Mouse (Mus musculus) midbrain, embryonic 12.5 days (tissue): ENCODE data around the gene Olfr186. TPM values are rescaled to one million over a fixed set of nuclear protein-coding genes. Genes with fewer than 3 reads are reported as not detected.
"Not testable (repeated sequence)": the region's sequence is repeated elsewhere in the genome, so short reads cannot be mapped to it uniquely, and the experiment has no call there.

Experiments
- ATAC-seq: fragments of 200-750 bp; cut with Nextera tagmentation; 2 replicates; pipeline ENCODE4 v1.8.0; 2017; ENCODE audit warnings: low read depth, moderate TSS enrichment, moderate library complexity; ENCODE audit not compliant: low FRiP score
- H3K27ac ChIP-seq: fragments of 300-500 bp; sonication (generic); replicated peaks from 2 replicates; pipeline ENCODE4 v1.5.1; 2016; ENCODE audit warnings: mild to moderate bottlenecking
- H3K27me3 ChIP-seq: fragments of 300-500 bp; sonication (generic); 2 replicates; pipeline ENCODE4 v1.6.1; 2016; ENCODE audit warnings: mild to moderate bottlenecking
- H3K36me3 ChIP-seq: fragments of 300-500 bp; sonication (generic); 2 replicates; pipeline ENCODE4 v1.6.1; 2016
- H3K4me1 ChIP-seq: fragments of 300-500 bp; sonication (generic); 2 replicates; pipeline ENCODE4 v1.6.1; 2016
- H3K4me2 ChIP-seq: fragments of 300-500 bp; sonication (generic); replicated peaks from 2 replicates; pipeline ENCODE4 v1.6.1; 2016; ENCODE audit warnings: mild to moderate bottlenecking, moderate library complexity
- H3K4me3 ChIP-seq: fragments of 300-500 bp; sonication (generic); 2 replicates; pipeline ENCODE4 v1.5.1; 2016; ENCODE audit warnings: mild to moderate bottlenecking
- H3K9ac ChIP-seq: fragments of 300-500 bp; sonication (generic); replicated peaks from 2 replicates; pipeline ENCODE4 v1.6.1; 2016; ENCODE audit warnings: mild to moderate bottlenecking, moderate library complexity
- H3K9me3 ChIP-seq: fragments of 300-500 bp; sonication (generic); 2 replicates; pipeline ENCODE4 v1.6.1; 2016; ENCODE audit warnings: mild to moderate bottlenecking
- WGBS: fragments of 180-500 bp; shearing (Covaris S2); methylation state at CpG from one replicate; pipeline ENCODE4 v1.1.7; 2016; 5-methylcytosine and 5-hydroxymethylcytosine counted together
- polyA plus RNA-seq: library from polyadenylated mRNA; unstranded; fragments of >200 nt; fragmentation: Nextera tagmentation; extraction: Ambion mirVana; gene quantifications from 2 replicates; pipeline ENCODE4 v1.2.1, GENCODE M21; 2016

The Olfr186 gene
- not detected in 2 replicates for polyA plus RNA-seq

DNA sequence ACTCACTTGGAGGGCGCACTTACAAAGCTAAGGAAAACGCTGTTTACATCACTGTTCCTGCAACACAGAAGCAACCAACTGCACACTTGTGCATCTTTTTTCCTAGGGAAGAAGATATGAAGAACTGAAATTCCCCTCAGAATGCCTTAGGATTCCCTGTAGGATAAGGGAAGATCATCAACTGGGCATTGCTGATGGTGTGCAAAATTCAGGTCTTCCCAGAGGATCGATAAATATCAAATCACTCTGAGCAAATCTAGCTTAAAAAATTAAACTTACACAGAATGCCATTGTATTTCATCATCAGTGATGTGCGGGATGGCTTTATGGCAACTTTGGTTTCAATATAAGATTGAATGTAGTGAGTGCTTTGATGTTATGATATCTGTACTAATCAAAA, at the start of gene Olfr186:
TSS of gene Olfr186 (minus strand) at position 101 of the 400 bp plus-strand sequence.
- no peak within 1 kb of the TSS for H3K9ac ChIP-seq
- no peak within 1 kb of the TSS for H3K4me2 ChIP-seq
- no peaks in the 10 kb centered on the region for H3K9me3 ChIP-seq
- H3K36me3 ChIP-seq = no peaks in the 10 kb centered on the region
- H3K4me1 ChIP-seq = no peaks in the 10 kb centered on the region
- H3K4me3 ChIP-seq = no peak within 1 kb of the TSS
- H3K27me3 ChIP-seq = no peaks in the 10 kb centered on the region
- no peak for ATAC-seq
- H3K27ac ChIP-seq = no peak within 1 kb of the TSS
- WGBS = 92% methylated on average over 4 of the region's 4 CpGs

DNA sequence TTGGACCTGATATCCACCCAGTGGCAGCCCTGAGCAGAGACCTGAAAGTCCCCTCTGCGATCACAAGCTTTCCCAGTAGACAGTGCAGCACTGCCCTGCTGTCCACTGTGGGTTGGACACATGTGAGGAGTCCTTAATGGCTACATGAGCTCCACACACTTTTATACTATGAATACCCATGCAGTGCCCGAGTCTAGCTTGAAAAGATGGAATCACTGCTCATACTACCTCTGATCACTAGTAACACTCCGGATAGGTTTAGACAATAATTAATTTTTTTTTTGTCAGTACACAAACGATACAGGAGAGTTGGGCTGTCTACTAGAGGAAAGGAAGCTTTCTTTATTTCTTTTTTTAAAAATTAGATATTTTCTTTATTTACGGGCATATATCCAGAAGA, 47.8 kb upstream of the Olfr186 start, which contains the start of gene Olfr190:
TSS of gene Olfr190 (minus strand) at position 101 of the 400 bp plus-strand sequence.
- no peak within 1 kb of the TSS for H3K4me2 ChIP-seq
- H3K4me1 ChIP-seq = no peaks in the 10 kb centered on the region
- H3K4me3 ChIP-seq = no peak within 1 kb of the TSS
- H3K27ac ChIP-seq = no peak within 1 kb of the TSS
- H3K36me3 ChIP-seq = no peaks in the 10 kb centered on the region
- H3K27me3 ChIP-seq = no peaks in the 10 kb centered on the region
- 92% methylated on average over 5 of the region's 5 CpGs for WGBS
- no peak for ATAC-seq
- H3K9me3 ChIP-seq = no peaks in the 10 kb centered on the region
- no peak within 1 kb of the TSS for H3K9ac ChIP-seq

DNA sequence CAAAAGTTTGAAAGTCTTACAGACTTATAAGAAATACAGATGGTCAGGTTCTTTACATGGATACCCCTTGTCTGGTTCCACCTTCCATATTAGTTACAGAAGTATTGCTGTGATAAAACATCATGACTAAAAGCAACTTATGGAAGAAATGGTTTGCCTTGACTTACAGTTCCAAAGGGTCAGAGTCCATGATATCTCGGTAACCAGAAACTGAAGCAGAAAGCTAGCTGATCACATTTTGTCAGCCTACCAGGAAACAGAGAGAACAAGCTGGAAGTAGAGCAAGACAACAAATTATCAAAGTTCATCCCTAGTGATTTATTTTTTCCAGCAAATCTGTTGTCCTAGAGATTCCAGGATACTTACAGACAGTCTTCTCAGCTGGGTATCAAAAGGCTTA, 43.4 kb upstream of the Olfr186 start:
- Histone ChIP-seq H3K4me2 (no peak overlapping the region), H3K9ac (no peak overlapping the region), H3K9me3 (no peaks in the 10 kb centered on the region), H3K27ac (no peak overlapping the region), H3K4me1 (no peaks in the 10 kb centered on the region), H3K27me3 (no peaks in the 10 kb centered on the region), H3K36me3 (no peaks in the 10 kb centered on the region), H3K4me3 (no peak overlapping the region)
- no peak for ATAC-seq
- 86% methylated on average over 1 of the region's 1 CpGs for WGBS

DNA sequence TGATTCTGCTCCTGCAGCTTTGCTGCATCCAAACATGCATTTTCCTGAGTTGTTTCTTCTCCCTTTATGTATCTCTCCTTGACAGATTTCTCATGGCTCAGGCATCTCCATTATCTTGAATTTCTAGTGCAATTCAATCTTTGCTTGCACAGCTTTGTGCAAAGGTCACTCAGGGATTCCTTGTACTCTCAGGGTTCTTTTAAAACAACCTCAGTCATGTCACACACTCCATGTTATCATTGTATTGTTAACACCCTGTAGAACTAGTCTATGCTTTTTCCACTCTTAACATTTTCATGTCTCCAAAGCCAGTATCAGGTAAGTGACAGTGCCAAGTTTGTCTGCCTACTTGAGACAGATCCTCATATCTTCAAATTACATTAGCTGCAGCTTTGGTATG, 41.7 kb upstream of the Olfr186 start:
- H3K27ac ChIP-seq = no peak overlapping the region
- H3K27me3 ChIP-seq = no peaks in the 10 kb centered on the region
- H3K4me3 ChIP-seq = no peak overlapping the region
- H3K9ac ChIP-seq = no peak overlapping the region
- no peak overlapping the region for H3K4me2 ChIP-seq
- ATAC-seq = no peak
- H3K9me3 ChIP-seq = no peaks in the 10 kb centered on the region
- H3K36me3 ChIP-seq = no peaks in the 10 kb centered on the region
- H3K4me1 ChIP-seq = no peaks in the 10 kb centered on the region

DNA sequence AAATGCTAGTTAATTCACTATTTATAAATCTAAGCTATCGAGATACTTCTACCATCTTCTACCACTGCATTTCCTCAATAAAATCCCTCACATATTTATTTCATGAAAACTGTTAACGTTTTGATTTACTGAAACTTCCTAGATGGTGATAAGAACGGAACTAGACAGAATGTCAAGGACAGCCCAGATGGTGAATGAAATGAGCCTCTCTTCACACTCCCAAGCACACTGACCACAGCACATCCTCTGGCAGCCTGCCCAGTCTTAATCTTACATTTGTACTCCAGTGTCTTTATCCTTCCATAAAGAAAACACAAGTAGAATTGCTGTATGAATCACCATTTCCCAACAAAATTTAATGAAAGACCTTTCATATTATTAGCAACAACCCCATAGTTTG, 32.3 kb upstream of the Olfr186 start:
- H3K9ac ChIP-seq, H3K27ac ChIP-seq, H3K36me3 ChIP-seq, H3K4me3 ChIP-seq, H3K9me3 ChIP-seq, ATAC-seq, H3K4me2 ChIP-seq, H3K4me1 ChIP-seq, H3K27me3 ChIP-seq: not testable (repeated sequence)
- WGBS = 74% methylated on average over 3 of the region's 3 CpGs

DNA sequence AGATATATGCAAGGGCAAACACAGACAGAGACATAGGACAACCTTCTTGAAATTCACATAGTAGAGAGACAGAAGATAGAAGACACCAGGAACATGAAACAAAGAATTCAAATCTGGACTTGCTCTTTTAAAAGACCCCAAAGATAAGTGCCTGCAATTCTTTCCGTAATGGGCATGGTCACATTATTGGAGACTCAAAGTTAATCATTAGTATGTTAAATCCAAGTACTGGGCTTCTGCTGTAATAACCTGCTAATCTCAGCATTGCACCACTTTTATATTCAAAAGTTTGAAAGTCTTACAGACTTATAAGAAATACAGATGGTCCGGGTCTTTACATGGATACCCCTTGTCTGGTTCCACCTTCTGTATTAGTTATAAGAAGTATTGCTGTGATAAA, 19.2 kb upstream of the Olfr186 start:
- 92% methylated on average over 2 of the region's 2 CpGs for WGBS
- not testable (repeated sequence) for ATAC-seq

DNA sequence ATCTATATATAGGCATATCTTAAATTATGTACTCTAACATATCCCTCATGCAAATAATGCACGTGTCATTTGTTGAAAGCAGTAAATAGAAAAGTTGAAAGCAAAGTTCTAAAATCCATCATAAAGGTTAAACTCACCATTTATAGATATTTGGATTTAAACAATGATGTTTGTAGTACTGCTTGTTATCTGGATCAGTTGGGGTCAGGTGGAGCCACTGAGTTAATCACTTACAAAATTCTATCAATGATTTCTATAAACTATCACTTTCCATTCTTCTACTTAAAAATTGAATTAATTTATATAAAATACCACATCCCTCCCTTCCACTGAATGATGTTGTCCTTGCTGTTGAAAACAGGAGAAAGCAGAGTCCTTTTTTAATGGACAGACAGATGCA, 18.8 kb upstream of the Olfr186 start:
- ATAC-seq = no peak
- H3K36me3 ChIP-seq = no peaks in the 10 kb centered on the region
- whole genome bisulfite sequencing = 86% methylated on average over 1 of the region's 1 CpGs
- no peak overlapping the region for H3K4me2 ChIP-seq
- H3K27ac ChIP-seq = no peak overlapping the region
- H3K9me3 ChIP-seq = no peaks in the 10 kb centered on the region
- H3K4me1 ChIP-seq = no peaks in the 10 kb centered on the region
- no peak overlapping the region for H3K4me3 ChIP-seq
- no peaks in the 10 kb centered on the region for H3K27me3 ChIP-seq
- no peak overlapping the region for H3K9ac ChIP-seq

More for the DNA sequence above, 19.2 kb upstream of the Olfr186 start:
- H3K9ac ChIP-seq, H3K9me3 ChIP-seq, H3K36me3 ChIP-seq, H3K4me1 ChIP-seq, H3K4me2 ChIP-seq, H3K27me3 ChIP-seq, H3K4me3 ChIP-seq, H3K27ac ChIP-seq: not testable (repeated sequence)

DNA sequence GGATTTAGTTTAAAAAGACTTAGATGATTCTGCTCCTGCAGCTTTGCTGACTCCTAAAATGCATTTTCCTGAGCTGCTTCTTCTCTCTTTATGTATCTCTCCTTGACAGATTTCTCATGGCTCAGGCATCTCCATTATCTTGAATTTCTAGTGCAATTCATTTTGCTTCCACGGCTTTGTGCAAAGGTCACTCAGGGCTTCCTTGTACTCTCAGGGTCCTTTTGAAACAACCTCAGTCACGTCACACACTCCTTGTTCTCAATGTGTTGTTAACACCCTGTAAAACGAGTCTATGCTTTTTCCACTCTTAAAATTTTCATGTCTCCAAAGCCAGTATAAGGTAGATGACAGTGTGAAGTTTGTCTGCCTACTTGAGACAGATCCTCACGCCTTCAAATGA, 17.5 kb upstream of the Olfr186 start:
- Histone ChIP-seq H3K9me3 (no peaks in the 10 kb centered on the region), H3K4me1 (no peaks in the 10 kb centered on the region), H3K4me3 (no peak overlapping the region), H3K4me2 (no peak overlapping the region), H3K9ac (no peak overlapping the region), H3K36me3 (no peaks in the 10 kb centered on the region), H3K27me3 (no peaks in the 10 kb centered on the region), H3K27ac (no peak overlapping the region)
- no peak for ATAC-seq
- 73% methylated on average over 4 of the region's 4 CpGs for WGBS

DNA sequence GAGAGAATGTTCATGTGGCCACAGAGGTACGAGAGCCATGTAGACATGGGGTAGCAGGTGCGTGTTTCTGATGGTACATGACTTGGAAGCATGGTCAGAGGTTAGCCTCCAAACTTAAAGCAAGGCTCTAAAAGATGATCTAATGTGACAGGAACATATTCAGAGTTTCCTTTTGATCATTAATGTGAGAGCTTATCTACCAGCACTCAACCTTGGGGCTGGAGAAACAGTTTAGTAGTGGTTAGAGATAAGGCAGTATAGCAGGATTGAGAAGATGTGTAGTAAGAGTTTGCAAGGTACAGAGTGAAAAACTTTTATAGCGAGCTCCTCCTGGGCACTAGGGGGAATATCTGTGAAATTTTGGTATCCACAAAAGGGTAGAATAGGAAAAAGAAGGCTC, 15.7 kb upstream of the Olfr186 start:
- 79% methylated on average over 3 of the region's 3 CpGs for WGBS
- no peak for ATAC-seq
- no peaks in the 10 kb centered on the region for H3K4me1 ChIP-seq

DNA sequence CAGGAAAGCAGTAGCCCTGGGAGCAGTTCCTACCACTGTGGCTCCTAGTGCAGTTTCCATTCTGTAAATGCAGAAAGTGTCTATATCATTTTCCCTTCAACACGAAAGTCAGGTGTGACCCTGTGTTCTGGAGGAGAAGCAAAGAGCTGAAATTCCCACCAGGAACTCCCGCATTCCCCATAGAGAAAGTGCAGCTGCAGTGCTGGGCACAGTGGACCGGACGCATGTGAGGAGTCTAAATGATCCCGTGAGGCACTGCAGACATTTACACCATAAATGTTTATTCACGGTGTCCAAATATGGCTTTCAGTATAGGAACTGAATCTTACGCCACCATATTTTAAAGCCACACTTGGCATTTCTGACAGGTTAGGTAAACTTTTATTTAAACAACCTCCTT, 9.6 kb upstream of the Olfr186 start, which contains the start of gene Olfr187:
TSS of gene Olfr187 (minus strand) at position 58 of the 400 bp plus-strand sequence.
- Histone ChIP-seq H3K4me2 (no peak within 1 kb of the TSS), H3K27me3 (no peaks in the 10 kb centered on the region), H3K9me3 (no peaks in the 10 kb centered on the region), H3K4me1 (no peaks in the 10 kb centered on the region), H3K36me3 (no peaks in the 10 kb centered on the region), H3K9ac (no peak within 1 kb of the TSS), H3K4me3 (no peak within 1 kb of the TSS), H3K27ac (no peak within 1 kb of the TSS)
- no peak for ATAC-seq
- WGBS = 89% methylated on average over 7 of the region's 7 CpGs

More for the DNA sequence above, 15.7 kb upstream of the Olfr186 start:
- no peak overlapping the region for H3K27ac ChIP-seq
- no peak overlapping the region for H3K4me2 ChIP-seq
- no peaks in the 10 kb centered on the region for H3K27me3 ChIP-seq
- H3K9ac ChIP-seq = no peak overlapping the region
- no peaks in the 10 kb centered on the region for H3K36me3 ChIP-seq
- no peaks in the 10 kb centered on the region for H3K9me3 ChIP-seq
- no peak overlapping the region for H3K4me3 ChIP-seq

DNA sequence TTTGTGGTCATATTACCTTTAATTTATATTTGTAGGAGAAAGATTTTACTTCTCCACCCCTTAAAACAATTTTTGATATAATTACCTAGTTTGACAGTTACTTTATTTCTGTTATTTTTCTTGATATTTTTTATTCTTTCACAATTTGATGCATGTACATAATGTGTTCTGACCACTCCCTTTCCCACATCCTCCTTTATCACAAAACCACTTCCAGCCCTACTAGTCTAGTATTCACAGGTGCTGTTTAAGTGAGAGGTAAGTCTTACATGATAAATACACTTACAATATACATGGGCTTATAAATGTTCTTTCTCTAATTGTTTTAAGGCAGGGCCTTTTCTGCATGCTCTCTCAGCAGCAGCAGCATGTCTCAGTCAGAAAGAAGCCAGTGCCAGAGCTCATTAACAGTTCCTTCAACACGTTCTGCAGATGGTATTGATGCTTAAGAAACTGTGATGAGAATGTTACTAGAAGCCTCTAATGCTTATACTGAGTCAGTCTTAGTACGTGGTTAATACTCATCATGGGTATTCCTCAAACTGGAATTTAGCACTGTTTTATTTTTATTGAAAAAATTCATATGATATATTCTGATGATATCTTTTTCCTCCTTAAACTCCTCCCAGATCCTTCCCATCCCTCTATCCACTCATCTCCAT, 16.6 kb downstream of the Olfr186 start:
- Histone ChIP-seq H3K9ac (no peak overlapping the region), H3K4me2 (no peak overlapping the region), H3K27me3 (no peaks in the 10 kb centered on the region), H3K9me3 (no peaks in the 10 kb centered on the region), H3K4me1 (no peaks in the 10 kb centered on the region), H3K36me3 (no peaks in the 10 kb centered on the region), H3K27ac (no peak overlapping the region), H3K4me3 (no peak overlapping the region)
- ATAC-seq = no peak
- 68% methylated on average over 2 of the region's 2 CpGs for WGBS

DNA sequence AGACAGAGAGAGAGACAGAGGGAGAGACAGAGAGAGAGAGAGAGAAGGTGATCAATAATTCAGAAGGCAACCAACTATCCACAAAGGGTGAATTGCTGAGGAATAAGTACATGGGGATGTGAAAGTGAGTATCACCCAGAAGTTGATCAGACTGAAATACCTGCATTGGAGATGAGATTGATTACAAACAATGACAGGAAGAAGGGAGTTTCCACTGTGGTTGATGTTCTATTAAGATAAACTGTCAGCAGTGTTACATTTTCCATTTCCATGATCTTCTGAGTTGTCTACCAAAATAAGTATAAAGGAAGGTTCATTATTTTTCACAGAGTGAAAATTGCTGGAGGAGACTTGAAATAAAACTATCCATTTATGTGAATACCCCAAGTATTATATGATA, 22.9 kb downstream of the Olfr186 start:
- Histone ChIP-seq H3K9me3 (no peaks in the 10 kb centered on the region), H3K27ac (no peak overlapping the region), H3K9ac (no peak overlapping the region), H3K27me3 (no peaks in the 10 kb centered on the region), H3K4me2 (no peak overlapping the region), H3K4me1 (no peaks in the 10 kb centered on the region), H3K4me3 (no peak overlapping the region), H3K36me3 (no peaks in the 10 kb centered on the region)
- no peak for ATAC-seq

DNA sequence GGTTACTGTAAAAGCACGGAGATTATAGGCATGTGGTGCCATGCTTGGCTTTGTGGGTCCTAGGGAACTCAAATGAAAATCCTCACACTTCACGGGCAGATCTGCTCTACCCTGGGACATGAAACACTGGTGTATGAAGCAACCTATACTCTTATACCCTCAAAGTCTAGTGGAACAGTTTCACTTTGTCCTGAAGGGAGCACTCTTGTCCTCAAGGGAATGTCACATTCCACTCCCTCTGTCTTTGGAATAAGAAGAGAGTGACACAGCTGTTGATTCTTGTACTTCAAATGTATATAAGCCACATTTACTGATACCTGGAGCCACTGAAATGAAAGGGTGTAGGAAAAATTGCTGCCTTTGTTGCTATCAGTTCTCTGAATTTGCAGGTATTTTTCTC, 35.0 kb downstream of the Olfr186 start, which contains the start of gene Olfr183:
TSS of gene Olfr183 (plus strand) at position 301 of the 400 bp plus-strand sequence.
- Histone ChIP-seq H3K4me1 (no peaks in the 10 kb centered on the region), H3K4me3 (no peak within 1 kb of the TSS)
- WGBS = 76% methylated on average over 2 of the region's 2 CpGs

More for the DNA sequence above, 35.0 kb downstream of the Olfr186 start, which contains the start of gene Olfr183:
- H3K4me2 ChIP-seq = no peak within 1 kb of the TSS
- H3K27ac ChIP-seq = no peak within 1 kb of the TSS
- no peak for ATAC-seq
- no peaks in the 10 kb centered on the region for H3K36me3 ChIP-seq
- H3K27me3 ChIP-seq = no peaks in the 10 kb centered on the region
- no peaks in the 10 kb centered on the region for H3K9me3 ChIP-seq
- H3K9ac ChIP-seq = no peak within 1 kb of the TSS
